Mouse (Mus musculus): Measurements from ENCODE around the gene Stard3. TPM values are rescaled to one million over a fixed set of nuclear protein-coding genes. Genes with fewer than 3 reads are reported as not detected.

Gene Stard3
- total and polyA plus RNA-seq, 3 experiments = 31.7 to 39.6 (median 33.9) TPM

DNA sequence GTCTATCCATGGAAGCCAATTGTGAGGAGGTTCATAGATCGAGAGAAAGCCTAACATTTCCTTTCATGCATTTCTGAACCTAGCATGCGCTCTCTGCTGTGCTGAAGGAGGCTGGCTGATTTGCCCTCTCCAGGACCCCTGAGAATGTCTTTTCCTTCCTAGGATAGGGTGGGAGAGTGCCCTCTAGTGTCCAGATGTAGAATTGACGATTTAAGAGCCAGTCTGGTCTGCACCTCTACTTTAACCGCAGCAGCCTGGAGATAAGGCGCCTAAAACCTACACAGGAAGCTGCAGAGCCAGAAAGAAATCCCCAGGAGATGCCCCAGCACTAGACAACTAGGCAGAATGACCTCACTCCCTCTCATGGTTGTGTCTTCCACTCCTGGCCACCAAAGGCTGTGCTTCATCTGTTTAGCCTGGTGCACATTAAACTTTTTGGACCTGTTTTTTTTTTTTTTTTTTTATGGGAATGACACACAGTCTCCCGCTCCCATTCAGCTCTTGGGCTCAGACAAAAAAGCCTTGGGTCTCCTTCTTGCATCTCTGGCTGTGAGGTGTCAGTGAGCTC is 2.4 kb upstream of the Stard3 start:
- no peak overlapping the region for H3K4me3 ChIP-seq (replicated peaks in 1 of 3; ENCODE audit: low read depth in 2 of 3, low read length in 2 of 3, poor library complexity in 1 of 3)
- H3K4me2 ChIP-seq (ENCODE audit: insufficient read depth, low read depth, poor library complexity, severe bottlenecking) = no peak overlapping the region
- H3K36me3 ChIP-seq (replicated peaks in 1 of 2; ENCODE audit: control insufficient read depth in 1 of 2, insufficient read depth in 1 of 2, low read length in 1 of 2) = peaks cover 0 to 14% of the 10 kb centered on the region in 2 experiments
- peak; percentile 84 for DNase-seq (ENCODE audit: extremely low read depth)
- TF ChIP-seq CHD1 (IDR thresholded peaks at IDR 0.05; ENCODE audit: low read depth, low read length) (no peak), SIN3A (IDR thresholded peaks at IDR 0.05; ENCODE audit: low read length) (0 out of 2 replicates have a peak, but pooled peaks have one; percentile 25), ELF1 (IDR thresholded peaks at IDR 0.05; ENCODE audit: low read depth, low read length) (no peak; the same call in 1 of the 2 replicates), MAX (IDR thresholded peaks at IDR 0.05; ENCODE audit: low read length) (no peak), IRF4 (IDR thresholded peaks at IDR 0.05; ENCODE audit: low read depth, low read length) (peak; percentile 22; the same call in 1 of the 2 replicates), ETS1 (conservative IDR thresholded peaks at IDR 0.05; ENCODE audit: low read depth, low read length) (0 out of 2 replicates have a peak, but pooled peaks have one; percentile 11), RAD21 (IDR thresholded peaks at IDR 0.05; ENCODE audit: low read depth, low read length) (peak; percentile 50), CTCF (conservative IDR thresholded peaks at IDR 0.05 in 1 of 2, IDR thresholded peaks at IDR 0.05 in 1 of 2; ENCODE audit: low read depth in 2 of 2, low read length in 2 of 2) (peak; percentile 90 to 96), HCFC1 (IDR thresholded peaks at IDR 0.05; ENCODE audit: low read depth, low read length) (0 out of 2 replicates have a peak, but pooled peaks have one; percentile 28), SMC3 (IDR thresholded peaks at IDR 0.05; ENCODE audit: low read depth, low read length) (peak; percentile 70)
- peaks cover 59% of the 10 kb centered on the region for H3K27me3 ChIP-seq (replicated peaks)
- no peaks in the 10 kb centered on the region for H3K9me3 ChIP-seq (replicated peaks; ENCODE audit: low read length)
- H3K9ac ChIP-seq (ENCODE audit: insufficient read depth, low read depth) = no peak overlapping the region
- in situ Hi-C loops (cut with MboI; ENCODE audit: low pct_ligation_motif_present, low pct_unique_long_range_greater_than_20kb, low sequenced_read_pairs) (loop anchor here (5.0 kb wide), 2 partner anchors 36 to 91 kb away; partner anchors contain the start of gene Grb7), dilution Hi-C loops (cut with MboI; ENCODE audit: extremely low pct_ligation_motif_present, extremely low pct_unique_long_range_greater_than_20kb, low sequenced_read_pairs) (no loop called here)
- peaks cover 11 to 45% of the 10 kb centered on the region in 2 experiments for H3K4me1 ChIP-seq (ENCODE audit: control insufficient read depth in 1 of 2, insufficient read depth in 2 of 2)
- H3K27ac ChIP-seq (ENCODE audit: insufficient read depth, low read depth) = no peak overlapping the region
- peaks cover 11% of the 10 kb centered on the region for H3K79me2 ChIP-seq (replicated peaks; ENCODE audit: control insufficient read depth, extremely low read depth, insufficient read depth, poor library complexity, severe bottlenecking)

GRCm38 (mm10) chr11:98356625-98357394 is 1.4 kb upstream of the Stard3 start:
- Histone ChIP-seq H3K4me1 (ENCODE audit: control insufficient read depth in 1 of 2, insufficient read depth in 2 of 2) (peaks cover 11 to 54% of the 10 kb centered on the region in 2 experiments), H3K9me3 (replicated peaks; ENCODE audit: low read length) (no peaks in the 10 kb centered on the region), H3K4me3 (replicated peaks in 1 of 3; ENCODE audit: low read depth in 2 of 3, low read length in 2 of 3, poor library complexity in 1 of 3) (no peak overlapping the region), H3K27me3 (replicated peaks) (peaks cover 49% of the 10 kb centered on the region), H3K36me3 (replicated peaks in 1 of 2; ENCODE audit: control insufficient read depth in 1 of 2, insufficient read depth in 1 of 2, low read length in 1 of 2) (peaks cover 0 to 23% of the 10 kb centered on the region in 2 experiments), H3K79me2 (replicated peaks; ENCODE audit: control insufficient read depth, extremely low read depth, insufficient read depth, poor library complexity, severe bottlenecking) (peaks cover 11% of the 10 kb centered on the region), H3K9ac (ENCODE audit: insufficient read depth, low read depth) (no peak overlapping the region), H3K27ac (ENCODE audit: insufficient read depth, low read depth) (no peak overlapping the region), H3K4me2 (ENCODE audit: insufficient read depth, low read depth, poor library complexity, severe bottlenecking) (no peak overlapping the region)
- in situ Hi-C loops (cut with MboI; ENCODE audit: low pct_ligation_motif_present, low pct_unique_long_range_greater_than_20kb, low sequenced_read_pairs) (loop anchor here (5.0 kb wide), 2 partner anchors 35 to 90 kb away; partner anchors contain the start of gene Grb7), dilution Hi-C loops (cut with MboI; ENCODE audit: extremely low pct_ligation_motif_present, extremely low pct_unique_long_range_greater_than_20kb, low sequenced_read_pairs) (no loop called here)
- DNase-seq (ENCODE audit: extremely low read depth) = no peak
- TF ChIP-seq NELFE (IDR thresholded peaks at IDR 0.05; ENCODE audit: low read depth, low read length) = no peak
- TF ChIP-seq MXI1 (IDR thresholded peaks at IDR 0.05; ENCODE audit: low read depth, low read length) = no peak
- no peak for TF ChIP-seq E2F4 (IDR thresholded peaks at IDR 0.05; ENCODE audit: insufficient replicate concordance, low read depth, low read length)
- TF ChIP-seq BHLHE40 (IDR thresholded peaks at IDR 0.05; ENCODE audit: low read depth, low read length) = no peak
- TF ChIP-seq UBTF (IDR thresholded peaks at IDR 0.05; ENCODE audit: low read depth, low read length) = no peak
- no peak for TF ChIP-seq USF1 (IDR thresholded peaks at IDR 0.05; ENCODE audit: low read depth, low read length)
- no peak for TF ChIP-seq MAFK (IDR thresholded peaks at IDR 0.05; ENCODE audit: insufficient replicate concordance, low read length)
- no peak for TF ChIP-seq GABPA (IDR thresholded peaks at IDR 0.05; ENCODE audit: insufficient replicate concordance, low read depth, low read length)

Data from CH12.LX (cell line).